Mouse (Mus musculus) embryonic fibroblast, embryonic 13.5 days (primary cell): ENCODE measurements around the gene Hsd11b2.

ENCODE experiments used
- CTCF ChIP-seq: IDR thresholded peaks from 2 replicates; pipeline ENCODE4 v1.5.1; 2011; ENCODE audit warnings: mild to moderate bottlenecking, control low read depth, low read length, moderate library complexity, borderline replicate concordance; ENCODE audit not compliant: insufficient read depth
- POLR2A ChIP-seq: IDR thresholded peaks from 2 replicates; pipeline ENCODE4 v1.6.1; 2011; ENCODE audit warnings: low read depth, mild to moderate bottlenecking, control low read depth, low read length, moderate library complexity

DNA sequence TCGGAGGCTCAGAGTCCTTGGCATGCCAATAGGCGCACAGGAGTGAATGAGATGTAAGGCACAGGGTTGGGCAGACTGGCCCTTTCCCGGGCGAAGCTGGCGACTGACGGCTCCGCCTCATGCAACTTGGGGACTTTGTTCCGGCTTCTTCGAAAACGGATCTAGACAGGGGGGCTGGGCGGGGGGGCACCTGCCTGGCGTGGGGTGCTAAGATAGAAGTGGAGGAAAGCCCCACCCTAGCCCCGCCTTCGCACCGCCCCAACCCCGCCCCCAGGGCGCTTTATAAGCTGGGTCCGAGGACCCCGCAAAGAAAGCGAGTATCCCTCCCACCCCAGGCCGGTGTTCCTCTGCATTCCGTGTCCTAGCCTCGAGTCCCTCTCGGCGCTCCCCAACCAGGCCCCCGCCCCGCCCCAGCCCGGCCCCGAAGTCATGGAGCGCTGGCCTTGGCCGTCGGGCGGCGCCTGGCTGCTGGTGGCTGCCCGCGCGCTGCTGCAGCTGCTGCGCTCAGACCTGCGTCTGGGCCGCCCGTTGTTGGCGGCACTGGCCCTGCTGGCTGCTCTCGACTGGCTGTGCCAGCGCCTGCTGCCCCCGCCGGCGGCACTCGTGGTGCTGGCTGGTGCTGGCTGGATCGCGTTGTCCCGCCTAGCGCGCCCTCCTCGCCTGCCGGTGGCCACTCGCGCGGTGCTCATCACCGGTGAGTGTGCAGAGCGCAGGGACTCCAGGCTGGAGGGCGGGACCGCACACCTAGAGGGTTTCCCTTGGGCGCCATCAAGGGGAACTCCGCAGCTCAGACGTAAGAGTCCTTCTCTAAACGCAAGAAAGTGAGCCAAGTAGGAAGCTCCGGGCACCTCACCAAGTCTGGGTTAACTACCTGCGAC lies at the start of gene Hsd11b2:
- TF ChIP-seq CTCF (no peak), POLR2A (no peak)
